Comparison of ENCODE assay signal across 24 mouse cellular contexts in the genomic region with DNA sequence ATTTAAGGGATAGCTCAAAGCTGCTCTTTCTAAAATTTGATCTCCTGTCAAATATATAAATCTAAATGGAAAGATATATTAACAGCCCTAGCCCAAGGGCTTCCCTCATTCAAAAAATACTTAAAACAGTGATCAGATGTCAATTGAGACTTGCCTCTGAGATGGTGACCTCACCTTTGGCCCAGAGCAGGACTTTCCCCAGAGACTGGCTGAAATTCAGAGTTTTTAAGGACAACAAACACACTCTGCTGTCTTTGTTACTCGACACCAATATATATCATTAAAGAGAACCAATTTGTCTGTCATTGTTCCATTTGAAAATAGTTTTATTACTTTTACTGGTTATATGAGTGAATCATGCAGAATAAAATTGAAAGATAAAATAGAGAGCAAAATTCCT. TPM values are rescaled to one million over a fixed set of nuclear protein-coding genes. Genes with fewer than 3 reads are reported as not detected.
DNase-seq lines count a peak whose midpoint lies in the region; TF ChIP-seq lines count a peak whose summit lies in the region.
"Had no signal": no experiment of that assay in that cellular context is flagged by ENCODE, and none has a peak within 500 bp of the region (broad histone marks: within the 10 kb centered on the region; RNA-seq: fewer than 3 reads in every experiment).

No protein-coding gene starts in this region.

- H3K27me3 ChIP-seq in heart, adult 2 months (ENCODE audit: control insufficient read depth, insufficient read depth, low read length), result no peaks in the 10 kb centered on the region
- H3K27me3 ChIP-seq: CH12.LX; embryonic facial prominence, embryonic 13.5 days; embryonic facial prominence, embryonic 15.5 days; forebrain, embryonic 12.5 days; Patski had no signal

- intact Hi-C loops in heart, adult 2 months (cut with DNase I), result no loop called here

- no peak overlapping the region for H3K9ac ChIP-seq in heart, adult 2 months (ENCODE audit: low read depth, low read length)
- H3K9ac ChIP-seq: embryonic facial prominence, embryonic 13.5 days; embryonic facial prominence, embryonic 15.5 days; forebrain, embryonic 12.5 days had no signal

- no peak overlapping the region for H3K4me3 ChIP-seq in heart, adult 2 months
- H3K4me3 ChIP-seq: embryonic facial prominence, embryonic 13.5 days; embryonic facial prominence, embryonic 15.5 days; erythroblast, embryonic 14.5 days; forebrain, embryonic 10.5 days; forebrain, embryonic 12.5 days had no signal

- H3K79me2 ChIP-seq in heart, adult 2 months (replicated peaks; ENCODE audit: control insufficient read depth, insufficient read depth, low read length), result no peaks in the 10 kb centered on the region

- no peak overlapping the region for H3K27ac ChIP-seq in heart, adult 2 months
- H3K27ac ChIP-seq: embryonic facial prominence, embryonic 13.5 days; embryonic facial prominence, embryonic 15.5 days; forebrain, embryonic 10.5 days; forebrain, embryonic 12.5 days had no signal

- WGBS in heart, adult 2 months, result 64% methylated on average over 1 of the region's 1 CpGs

- no peak for TF ChIP-seq EP300 in heart, adult 2 months (IDR thresholded peaks at IDR 0.05; ENCODE audit: insufficient read depth, low read depth, low read length)

- peaks cover 7% of the 10 kb centered on the region for H3K4me1 ChIP-seq in heart, adult 2 months (ENCODE audit: control insufficient read depth, insufficient read depth, low read length)
- H3K4me1 ChIP-seq: embryonic facial prominence, embryonic 15.5 days had no signal

- TF ChIP-seq POLR2A in heart, adult 2 months (IDR thresholded peaks at IDR 0.05; ENCODE audit: insufficient read depth, low read depth, low read length), result no peak

- no peak for TF ChIP-seq CTCF in heart, adult 2 months (IDR thresholded peaks at IDR 0.05)

- 0 out of 2 replicates have a peak, but pooled peaks cover 2% of the 10 kb centered on the region for H3K36me3 ChIP-seq in heart, adult 2 months (ENCODE audit: control insufficient read depth, insufficient read depth, low read length)
- H3K36me3 ChIP-seq: embryonic facial prominence, embryonic 13.5 days; embryonic facial prominence, embryonic 15.5 days; forebrain, embryonic 10.5 days; forebrain, embryonic 12.5 days had no signal

- DNase-seq in adrenal gland, postnatal 10 days, result peak; percentile 39
- DNase-seq in adrenal gland, adult 2 months, result no peak
- peak; percentile 55 for DNase-seq in heart, adult 11 months
- no peak for DNase-seq in heart, adult 2 months
- DNase-seq in adipocyte (ENCODE audit: low spot score), result peak; percentile 55
- DNase-seq: adrenal gland, adult 8-10 months; B cell, adult 2 months; cerebellum, adult 11 months; cerebellum, adult 18-20 months; cerebellum, adult 8-10 months; cerebellum, adult 9-11 months; cerebellum, postnatal 14 days; cerebellum, postnatal 36 days; embryo, embryonic 11 days had no signal

RNA-seq across cellular contexts. Expression of a gene that starts 5.6 kb away (rescaled TPM):
- total RNA-seq in adrenal gland, postnatal 10 days (2021), result 10 to 100 TPM; 49.0 to 55.3 TPM
- total RNA-seq in adrenal gland, adult 2 months (2021), result 10 to 100 TPM; 42.6 to 69.1 TPM
- polyA plus RNA-seq in adrenal gland, adult 2 months (2012; rRNA removed), result 7.9 and 9.2 TPM in 2 replicates
- 10 to 100 TPM in 1 of 2 experiments, 1 to 10 TPM in 1; 7.8 to 10.4 TPM for total RNA-seq in heart, adult 2 months (2021)
- polyA plus RNA-seq in heart, adult 2 months (2012; rRNA removed), result 3.7 and 5.6 TPM in 2 replicates

RNA-seq across cellular contexts. Expression of a gene that starts 42.9 kb away (rescaled TPM):
- total RNA-seq in adrenal gland, postnatal 10 days (2021), result 10 to 100 TPM in 1 of 2 experiments, 1 to 10 TPM in 1; 9.6 to 16.8 TPM
- total RNA-seq in adrenal gland, adult 2 months (2021), result 10 to 100 TPM; 10.7 to 13.2 TPM
- polyA plus RNA-seq in adrenal gland, adult 2 months (2012; rRNA removed), result 1.2 and 1.5 TPM in 2 replicates
- total RNA-seq in heart, adult 2 months (2021), result 1 to 10 TPM; 4.3 to 5.8 TPM
- 2.8 and 5.4 TPM in 2 replicates for polyA plus RNA-seq in heart, adult 2 months (2012; rRNA removed)

RNA-seq across cellular contexts. Expression of a gene that starts 46.4 kb away (rescaled TPM):
- total RNA-seq in adrenal gland, postnatal 10 days (2021), result under 1 TPM in 1 of 2 experiments, not detected in 1; 0.64 TPM
- total RNA-seq in adrenal gland, adult 2 months (2021), result not detected
- polyA plus RNA-seq in adrenal gland, adult 2 months (2012; rRNA removed), result not detected in 2 replicates
- 1 to 10 TPM; 1.1 to 1.7 TPM for total RNA-seq in heart, adult 2 months (2021)
- not detected in 2 replicates for polyA plus RNA-seq in heart, adult 2 months (2012; rRNA removed)
- total RNA-seq: adrenal gland, adult 8-10 months; adrenal gland, postnatal 4 days had no signal
- polyA plus RNA-seq: activated CD4-positive, CD25-positive, alpha-beta regulatory T cell, adult 4 months; erythroblast, embryonic 14.5 days; forebrain, embryonic 10.5 days; G1E had no signal

Comparison
In these comparisons a context has a peak if more than half of its experiments do, and no peak if none do; other contexts are left out.
1. DNase-seq: peak in adrenal gland, postnatal 10 days (single experiment), heart, adult 11 months (single experiment) and adipocyte (single experiment); none in adrenal gland, adult 2 months (single experiment) and heart, adult 2 months (0 of 2).